Mouse (Mus musculus): Measurements from ENCODE around the gene Magt1.
A peak's percentile ranks its signal among the peaks of the same experiment; 100 is the strongest.
"Not testable (repeated sequence)": the region's sequence is repeated elsewhere in the genome, so short reads cannot be mapped to it uniquely, and the experiment has no call there.

The Magt1 gene

DNA sequence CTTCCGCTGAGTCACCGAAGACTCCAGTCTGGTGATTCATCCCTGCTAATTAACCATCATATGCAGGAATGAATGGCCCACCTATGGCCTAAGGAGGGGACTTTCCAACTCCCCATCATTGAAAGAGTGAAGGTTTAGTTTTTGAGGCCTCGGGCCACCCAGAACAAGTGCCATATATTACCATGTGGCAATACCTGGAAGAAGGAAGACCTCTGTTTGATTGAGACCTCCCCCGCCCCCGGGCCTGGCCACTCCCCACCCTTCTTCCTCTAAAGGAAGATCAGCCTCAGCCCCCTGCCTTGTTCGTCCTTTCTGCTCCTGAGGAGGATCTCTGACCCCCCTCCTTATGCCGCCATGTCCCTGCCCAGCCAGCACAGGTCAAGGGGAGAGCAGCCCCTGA is 72.5 kb downstream of the Magt1 start:
- DNase-seq: no peak

DNA sequence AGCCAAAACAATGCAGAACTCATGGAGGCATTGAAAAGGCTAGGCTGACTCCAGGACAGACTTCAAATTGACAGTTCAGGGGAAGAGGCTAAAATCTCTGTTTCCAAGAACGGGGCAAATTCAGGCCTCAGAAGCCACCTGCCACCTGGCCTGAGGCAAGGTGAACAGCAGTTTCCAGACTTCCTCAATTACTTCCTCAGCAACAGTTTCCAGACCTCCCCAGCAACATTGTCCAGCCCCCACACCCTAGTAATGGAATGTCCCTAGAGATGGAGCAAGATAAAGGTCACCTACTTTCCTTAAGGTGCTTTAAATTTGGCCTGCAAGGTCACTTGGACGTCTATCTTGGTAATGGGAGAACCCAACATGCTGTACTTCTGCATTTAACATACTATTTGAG is 74.0 kb downstream of the Magt1 start:
- no peak for DNase-seq

DNA sequence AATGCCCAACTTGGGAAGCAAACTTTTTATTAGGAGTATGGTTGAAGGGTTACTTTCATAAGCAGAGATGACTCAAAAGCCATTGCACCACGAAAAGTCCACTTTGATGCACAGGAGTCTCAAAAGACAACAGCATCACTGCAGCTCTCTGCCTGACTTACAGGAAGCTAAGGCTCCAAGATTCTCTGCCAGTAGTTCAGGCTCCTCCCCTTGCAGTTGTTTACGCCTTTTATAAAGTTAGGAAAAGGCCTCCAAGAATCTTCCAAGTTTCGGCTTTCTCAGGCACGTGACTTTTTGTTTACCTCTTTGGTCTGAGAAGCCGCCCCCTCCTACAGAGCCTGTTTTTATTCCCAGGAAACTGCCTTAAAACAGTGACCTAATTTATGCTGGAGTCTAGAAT is 77.4 kb downstream of the Magt1 start:
- no peak for DNase-seq

- no peak for DNase-seq
These were observed 82.1 kb downstream of the Magt1 start for GRCm38 (mm10) chrX:105929478-105930038.

DNA sequence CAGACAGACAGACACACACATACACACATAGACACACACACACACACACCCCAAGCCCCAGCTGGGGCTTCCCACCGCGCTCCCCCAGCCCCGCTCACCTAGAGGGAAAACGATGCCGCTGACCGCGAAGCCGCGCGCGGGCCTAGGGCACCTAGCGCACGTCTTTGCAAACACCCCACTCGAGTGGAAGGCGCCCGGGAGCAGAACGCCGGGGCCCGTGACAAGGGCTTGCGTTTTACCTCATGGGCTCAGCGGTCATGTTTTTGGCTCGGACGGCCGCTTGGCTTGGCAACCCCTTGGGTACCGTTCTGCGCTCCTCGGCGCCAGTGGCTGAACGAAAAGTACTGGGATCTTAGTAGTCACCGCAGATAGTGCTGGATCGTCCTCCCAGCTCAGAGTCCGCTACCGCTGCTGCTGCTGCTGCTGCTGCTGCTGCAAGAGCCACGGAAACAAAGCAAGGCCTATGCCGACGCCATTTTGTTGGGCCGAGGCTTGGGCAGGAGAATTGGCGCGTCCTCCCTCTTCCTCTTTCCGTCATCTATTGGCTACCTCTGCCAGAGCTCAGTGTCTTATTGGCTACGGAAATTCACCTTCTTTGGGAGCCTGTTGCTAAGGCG is 82.7 kb downstream of the Magt1 start, which contains the start of gene Atrx:
Gene Atrx (minus strand): TSS at position 543 of the 617 bp plus-strand sequence.
- peak; percentile 69 to 71 for DNase-seq

DNA sequence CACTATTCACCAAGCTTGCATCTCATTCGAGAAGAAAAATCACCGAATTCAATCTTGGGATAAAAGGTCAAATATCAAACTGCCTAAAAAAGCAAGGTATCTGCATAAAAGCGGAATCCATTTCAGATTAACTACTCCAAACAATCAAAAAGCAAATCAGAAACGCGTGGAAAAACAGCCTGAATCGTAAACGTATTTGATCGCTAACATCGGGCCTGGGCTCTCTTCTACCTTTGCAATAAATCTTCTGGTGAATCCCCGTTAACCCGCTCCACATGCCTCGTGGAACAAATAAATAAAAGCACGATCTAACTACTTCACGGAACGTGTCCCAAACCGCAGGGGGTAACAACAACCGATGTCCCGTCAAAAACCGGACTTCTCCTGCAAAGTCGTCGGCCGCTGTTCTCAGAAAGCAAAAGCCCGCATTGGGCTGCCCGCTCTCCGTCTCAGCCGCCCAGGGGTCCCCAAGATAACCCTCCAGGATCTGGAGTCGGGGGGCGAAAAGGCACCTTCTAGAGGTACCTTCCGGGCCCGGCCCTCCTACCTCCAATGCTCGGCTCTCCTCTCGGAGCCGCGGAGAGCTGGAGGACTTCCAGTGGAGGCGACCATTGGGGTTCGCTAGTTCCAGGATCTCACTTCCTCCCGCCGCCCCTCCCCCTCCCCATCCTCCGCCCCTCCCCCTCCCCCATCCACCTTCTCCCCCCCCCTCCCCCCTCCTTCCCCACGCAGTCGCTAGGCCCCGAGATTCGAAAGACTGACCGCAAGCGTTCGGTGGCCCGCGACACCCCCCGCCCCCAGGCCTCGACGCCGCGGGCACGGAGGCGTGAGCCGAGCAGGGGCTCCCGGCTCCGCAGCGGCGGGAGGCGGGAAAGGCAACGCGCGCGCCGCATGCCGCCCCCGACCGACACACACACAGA is 83.5 kb downstream of the Magt1 start:
- DNase-seq: peak; percentile 35 to 48

DNA sequence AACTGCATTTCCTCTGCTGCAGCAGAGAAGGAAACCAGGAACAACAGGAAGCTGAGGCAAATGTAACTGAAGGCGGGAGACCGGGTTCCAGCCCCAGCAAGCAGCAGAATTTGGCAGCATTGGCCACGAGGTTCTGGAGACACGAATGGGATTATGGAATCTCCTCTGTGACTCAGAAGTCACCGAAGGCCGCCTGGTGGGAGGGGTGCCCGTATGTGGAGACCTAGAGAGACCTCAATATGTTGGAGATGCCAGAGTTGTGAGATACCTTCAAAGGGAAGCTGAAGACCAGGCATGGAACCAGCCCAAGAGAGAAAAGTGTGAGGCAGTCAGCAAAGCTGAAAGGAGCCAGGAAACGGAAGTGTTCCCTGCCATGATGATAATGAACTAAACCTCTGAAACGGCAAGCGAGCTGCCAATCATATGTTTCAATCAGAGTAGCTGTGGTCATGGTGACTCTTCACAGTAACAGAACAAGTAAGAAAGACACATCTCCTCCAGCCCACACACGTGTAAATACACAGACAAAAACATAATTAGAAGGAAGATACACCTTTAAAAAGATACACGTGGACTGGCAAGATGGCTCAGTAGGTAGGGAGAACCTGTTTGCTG is 85.5 kb downstream of the Magt1 start:
- DNase-seq: peak; percentile 12 to 22

- DNase-seq: no peak
These were observed 87.2 kb downstream of the Magt1 start for GRCm38 (mm10) chrX:105924326-105925070.

- no peak for DNase-seq
These were observed 87.8 kb downstream of the Magt1 start for GRCm38 (mm10) chrX:105923896-105924295.

GRCm38 (mm10) chrX:105922986-105923385 is 88.7 kb downstream of the Magt1 start:
- not testable (repeated sequence) for DNase-seq

GRCm38 (mm10) chrX:105921421-105921820 is 90.3 kb downstream of the Magt1 start:
- DNase-seq: peak; percentile 13 to 34
